ENCODE assay signal across 11 mouse cellular contexts in the genomic region with DNA sequence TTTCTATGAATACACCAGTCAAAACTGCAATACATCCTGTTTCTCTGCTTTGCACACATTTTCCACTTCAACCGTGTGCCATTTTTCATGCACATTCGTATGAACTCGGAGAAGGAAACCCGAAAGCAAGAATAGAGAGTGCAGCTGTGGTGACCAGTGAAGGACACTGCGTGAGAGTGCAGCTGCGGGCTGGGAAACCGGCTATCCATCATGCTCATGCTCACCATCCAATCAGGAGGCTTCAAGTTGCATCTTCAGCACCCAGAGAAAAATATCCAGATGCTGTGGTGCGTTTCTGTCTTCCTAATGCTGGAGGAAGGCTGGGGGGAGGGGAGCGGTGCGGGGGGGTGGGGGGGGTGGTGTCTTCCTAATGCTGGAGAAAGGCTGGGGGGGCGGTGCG. TPM values are rescaled to one million over a fixed set of nuclear protein-coding genes. Genes with fewer than 3 reads are reported as not detected.
DNase-seq lines count a peak whose midpoint lies in the region; ATAC-seq and TF ChIP-seq lines count a peak whose summit lies in the region.
"Had no signal": no experiment of that assay in that cellular context is flagged by ENCODE, and none has a peak within 500 bp of the region (broad histone marks: within the 10 kb centered on the region; RNA-seq: fewer than 3 reads in every experiment).

No protein-coding gene starts in this region.

- no peak for TF ChIP-seq POLR2A in lung, adult 2 months (IDR thresholded peaks at IDR 0.05; ENCODE audit: borderline replicate concordance, extremely low read depth, low read depth, low read length)
- no peak for TF ChIP-seq POLR2A in limb, embryonic 14.5 days (IDR thresholded peaks at IDR 0.05; ENCODE audit: borderline replicate concordance, extremely low read depth, insufficient read depth, insufficient read length)

- no peaks in the 10 kb centered on the region for H3K36me3 ChIP-seq in lung, embryonic 14.5 days (ENCODE audit: insufficient read depth)
- H3K36me3 ChIP-seq in forebrain, embryonic 15.5 days, result no peaks in the 10 kb centered on the region
- no peaks in the 10 kb centered on the region for H3K36me3 ChIP-seq in limb, embryonic 14.5 days (ENCODE audit: control insufficient read depth, insufficient read depth, low read length)
- H3K36me3 ChIP-seq in neural tube, embryonic 15.5 days, result no peaks in the 10 kb centered on the region
- no peaks in the 10 kb centered on the region for H3K36me3 ChIP-seq in liver, embryonic 12.5 days
- H3K36me3 ChIP-seq: liver, embryonic 15.5 days had no signal

- H3K27me3 ChIP-seq in lung, embryonic 14.5 days (ENCODE audit: insufficient read depth, low read length), result no peaks in the 10 kb centered on the region
- H3K27me3 ChIP-seq in forebrain, embryonic 15.5 days, result peaks cover 17% of the 10 kb centered on the region; the same call in 1 of the 2 replicates
- H3K27me3 ChIP-seq in limb, embryonic 14.5 days (ENCODE audit: control insufficient read depth, insufficient read depth, low read length), result 0 out of 2 replicates have a peak, but pooled peaks cover 4% of the 10 kb centered on the region
- peaks cover 8% of the 10 kb centered on the region; the same call in 1 of the 2 replicates for H3K27me3 ChIP-seq in neural tube, embryonic 15.5 days (replicated peaks)
- H3K27me3 ChIP-seq in liver, embryonic 12.5 days (replicated peaks), result peaks cover 11% of the 10 kb centered on the region; the same call in 1 of the 2 replicates
- H3K27me3 ChIP-seq: liver, embryonic 15.5 days had no signal

- H3K9ac ChIP-seq in lung, embryonic 14.5 days, result no peak overlapping the region
- no peak overlapping the region for H3K9ac ChIP-seq in forebrain, embryonic 15.5 days (replicated peaks)
- H3K9ac ChIP-seq in limb, embryonic 14.5 days (ENCODE audit: low read depth, low read length, severe bottlenecking), result no peak overlapping the region
- H3K9ac ChIP-seq in neural tube, embryonic 15.5 days (replicated peaks), result no peak overlapping the region
- no peak overlapping the region for H3K9ac ChIP-seq in liver, embryonic 12.5 days
- H3K9ac ChIP-seq: liver, embryonic 15.5 days had no signal

- ATAC-seq in lung, embryonic 14.5 days (ENCODE audit: insufficient read depth), result peak; percentile 39; the same call in 1 of the 2 replicates
- no peak for ATAC-seq in forebrain, embryonic 15.5 days (replicated peaks)
- no peak for ATAC-seq in limb, embryonic 14.5 days (ENCODE audit: low FRiP score, low read depth)
- ATAC-seq in neural tube, embryonic 15.5 days (ENCODE audit: low FRiP score), result peak; percentile 26; the same call in 1 of the 2 replicates
- ATAC-seq in liver, embryonic 12.5 days, result no peak

- WGBS in lung, embryonic 14.5 days, result 17% methylated on average over 10 of the region's 12 CpGs
- WGBS in lung, adult 2 months, result 10% methylated on average over 9 of the region's 12 CpGs
- 25% methylated on average over 12 of the region's 12 CpGs for WGBS in forebrain, embryonic 15.5 days
- WGBS in limb, embryonic 14.5 days, result 22% methylated on average over 8 of the region's 12 CpGs
- 14% methylated on average over 10 of the region's 12 CpGs for WGBS in neural tube, embryonic 15.5 days
- WGBS in liver, embryonic 12.5 days (ENCODE audit: insufficient replicate concordance), result 33% methylated on average over 11 of the region's 12 CpGs

- H3K9me3 ChIP-seq in lung, embryonic 14.5 days (ENCODE audit: low read depth, low read length), result no peaks in the 10 kb centered on the region
- H3K9me3 ChIP-seq in forebrain, embryonic 15.5 days, result no peaks in the 10 kb centered on the region
- no peaks in the 10 kb centered on the region for H3K9me3 ChIP-seq in limb, embryonic 14.5 days (ENCODE audit: control insufficient read depth, low read length)
- no peaks in the 10 kb centered on the region for H3K9me3 ChIP-seq in neural tube, embryonic 15.5 days (replicated peaks)
- no peaks in the 10 kb centered on the region for H3K9me3 ChIP-seq in liver, embryonic 12.5 days (replicated peaks)
- H3K9me3 ChIP-seq: liver, embryonic 15.5 days had no signal

- no peak overlapping the region for H3K27ac ChIP-seq in lung, embryonic 14.5 days (ENCODE audit: low read depth)
- H3K27ac ChIP-seq in forebrain, embryonic 15.5 days (replicated peaks), result 0 out of 2 replicates have a peak overlapping the region, but pooled peaks have one; percentile 5
- no peak overlapping the region for H3K27ac ChIP-seq in limb, embryonic 14.5 days (replicated peaks; ENCODE audit: low read depth, low read length)
- H3K27ac ChIP-seq in neural tube, embryonic 15.5 days (replicated peaks), result no peak overlapping the region
- H3K27ac ChIP-seq in liver, embryonic 12.5 days, result no peak overlapping the region
- H3K27ac ChIP-seq: liver, embryonic 15.5 days had no signal

- no peak overlapping the region for H3K4me3 ChIP-seq in lung, embryonic 14.5 days (ENCODE audit: low read depth, low read length)
- H3K4me3 ChIP-seq in lung, adult 2 months (replicated peaks; ENCODE audit: extremely low read depth, low read depth, low read length), result no peak overlapping the region
- H3K4me3 ChIP-seq in forebrain, embryonic 15.5 days, result no peak overlapping the region
- H3K4me3 ChIP-seq in limb, embryonic 14.5 days (replicated peaks; ENCODE audit: low read length), result no peak overlapping the region
- no peak overlapping the region for H3K4me3 ChIP-seq in neural tube, embryonic 15.5 days (replicated peaks)
- no peak overlapping the region for H3K4me3 ChIP-seq in liver, embryonic 12.5 days
- H3K4me3 ChIP-seq: liver, embryonic 15.5 days had no signal

- no peak for DNase-seq in lung, embryonic 14.5 days
- DNase-seq in lung, adult 2 months, result no peak
- DNase-seq in limb, embryonic 14.5 days (ENCODE audit: low spot score), result no peak
- DNase-seq in layer of hippocampus, postnatal 25 days (ENCODE audit: extremely low spot score in 1 of 2, low spot score in 1 of 2), result no peak
- no peak for DNase-seq in urinary bladder, postnatal 10 days (ENCODE audit: low spot score)
- DNase-seq: spleen, adult 18-20 months; thymus, postnatal 14 days had no signal

- TF ChIP-seq CTCF in lung, embryonic 14.5 days (IDR thresholded peaks at IDR 0.05; ENCODE audit: low read depth), result no peak
- no peak for TF ChIP-seq CTCF in lung, adult 2 months (IDR thresholded peaks at IDR 0.05; ENCODE audit: insufficient read depth, low read length)

- H3K4me2 ChIP-seq in lung, embryonic 14.5 days, result peak overlapping the region; percentile 51
- H3K4me2 ChIP-seq in forebrain, embryonic 15.5 days (replicated peaks), result peak overlapping the region; percentile 14; the same call in 1 of the 2 replicates
- H3K4me2 ChIP-seq in limb, embryonic 14.5 days (replicated peaks; ENCODE audit: low read depth, low read length, severe bottlenecking), result 0 out of 2 replicates have a peak overlapping the region, but pooled peaks have one; percentile 23
- peak overlapping the region; percentile 46 for H3K4me2 ChIP-seq in neural tube, embryonic 15.5 days
- H3K4me2 ChIP-seq in liver, embryonic 12.5 days, result no peak overlapping the region
- H3K4me2 ChIP-seq: liver, embryonic 15.5 days had no signal

- no peaks in the 10 kb centered on the region; the same call in 1 of the 2 replicates for H3K4me1 ChIP-seq in lung, embryonic 14.5 days (ENCODE audit: insufficient read depth)
- H3K4me1 ChIP-seq in lung, adult 2 months (ENCODE audit: control insufficient read depth, insufficient read depth, low read length), result no peaks in the 10 kb centered on the region
- H3K4me1 ChIP-seq in forebrain, embryonic 15.5 days, result peaks cover 47% of the 10 kb centered on the region
- H3K4me1 ChIP-seq in limb, embryonic 14.5 days (ENCODE audit: control insufficient read depth, insufficient read depth, low read length), result peaks cover 20% of the 10 kb centered on the region; the same call in 1 of the 2 replicates
- peaks cover 50% of the 10 kb centered on the region for H3K4me1 ChIP-seq in neural tube, embryonic 15.5 days
- peaks cover 6% of the 10 kb centered on the region; the same call in 1 of the 2 replicates for H3K4me1 ChIP-seq in liver, embryonic 12.5 days
- H3K4me1 ChIP-seq: liver, embryonic 15.5 days had no signal

RNA-seq across cellular contexts. Expression of a gene that starts 3.5 kb away (rescaled TPM):
- polyA plus RNA-seq in lung, embryonic 14.5 days (2014; fragmentation: Nextera tagmentation; extraction: Ambion mirVana), result 67.7 and 71.5 TPM in 2 replicates
- polyA plus RNA-seq in lung, adult 2 months (2012; rRNA removed), result 2.1 and 2.6 TPM in 2 replicates
- polyA plus RNA-seq in forebrain, embryonic 15.5 days (2015; fragmentation: Nextera tagmentation; extraction: Ambion mirVana), result 11.6 and 13.9 TPM in 2 replicates
- polyA plus RNA-seq in limb, embryonic 14.5 days (2012; rRNA removed), result 16.3 and 24.0 TPM in 2 replicates
- 35.9 and 37.7 TPM in 2 replicates for polyA plus RNA-seq in limb, embryonic 14.5 days (2014; fragmentation: Nextera tagmentation; extraction: Ambion mirVana)
- polyA plus RNA-seq in neural tube, embryonic 15.5 days (2015; fragmentation: Nextera tagmentation; extraction: Ambion mirVana), result 4.3 and 12.7 TPM in 2 replicates
- total RNA-seq in layer of hippocampus, postnatal 25 days (2021), result 1 to 10 TPM; 1.1 to 1.9 TPM
- 34.8 and 35.2 TPM in 2 replicates for polyA plus RNA-seq in liver, embryonic 12.5 days (2016; fragmentation: Nextera tagmentation; extraction: Ambion mirVana)

Comparison
In these comparisons a context has a peak if more than half of its experiments do, and no peak if none do; other contexts are left out.
1. ATAC-seq: peak in lung, embryonic 14.5 days (single experiment) and neural tube, embryonic 15.5 days (single experiment); none in forebrain, embryonic 15.5 days (single experiment), limb, embryonic 14.5 days (single experiment) and liver, embryonic 12.5 days (single experiment).